Mouse (Mus musculus) WW6 (cell line): Measurements from ENCODE around the gene Celf3.

Source experiments
- DNase-seq: peaks from one replicate; pipeline ENCODE4 v3.0.0-alpha.2; 2013; ENCODE audit warnings: low read depth, low spot score

Celf3 gene

GRCm38 (mm10) chr3:94477981-94478422, at the start of gene Celf3:
Gene Celf3, plus strand, starts transcription at chr3:94478295.
- DNase-seq: no peak

GRCm38 (mm10) chr3:94430980-94431379, 47.1 kb upstream of the Celf3 start:
- no peak for DNase-seq

DNA sequence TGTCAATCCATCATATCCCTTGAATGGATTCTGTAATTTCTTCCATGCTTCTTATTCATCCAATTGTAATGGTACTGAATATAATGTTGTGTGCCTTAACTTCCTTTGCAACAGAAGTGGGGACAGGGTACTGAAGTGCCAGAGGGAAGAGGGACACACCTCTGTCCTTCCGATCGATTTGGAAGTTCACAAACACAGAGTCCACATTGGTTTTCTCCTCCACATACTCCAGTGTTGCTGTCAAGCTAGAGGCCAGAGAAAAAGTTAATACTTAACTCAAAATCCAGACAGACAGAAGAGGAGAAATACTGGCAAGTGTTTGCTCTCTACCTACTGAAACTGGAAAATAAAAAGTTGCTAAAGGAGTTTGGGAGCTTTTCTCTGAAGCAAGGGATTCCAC, 43.8 kb upstream of the Celf3 start:
- DNase-seq: no peak

- no peak for DNase-seq
Measured at GRCm38 (mm10) chr3:94436420-94436819, 41.7 kb upstream of the Celf3 start.

DNA sequence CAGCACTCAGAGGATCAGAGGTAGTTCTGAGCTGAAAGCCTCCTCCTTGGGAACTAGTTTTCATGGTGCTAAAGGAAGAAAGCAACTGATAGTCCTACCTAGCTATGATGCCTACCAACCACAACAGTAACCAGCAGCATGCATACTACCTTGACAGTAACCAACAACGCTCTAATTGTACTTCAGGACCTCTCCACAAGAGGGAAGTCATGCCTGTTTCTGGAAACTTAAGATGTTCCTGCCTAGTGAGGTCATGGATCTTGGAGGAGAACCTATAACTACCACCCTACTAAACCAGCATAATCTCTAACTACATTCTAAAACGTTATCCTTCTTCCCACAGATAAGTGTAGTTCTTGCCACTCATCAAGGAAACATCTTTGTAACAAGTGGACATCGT, 36.9 kb upstream of the Celf3 start:
- DNase-seq: no peak

DNA sequence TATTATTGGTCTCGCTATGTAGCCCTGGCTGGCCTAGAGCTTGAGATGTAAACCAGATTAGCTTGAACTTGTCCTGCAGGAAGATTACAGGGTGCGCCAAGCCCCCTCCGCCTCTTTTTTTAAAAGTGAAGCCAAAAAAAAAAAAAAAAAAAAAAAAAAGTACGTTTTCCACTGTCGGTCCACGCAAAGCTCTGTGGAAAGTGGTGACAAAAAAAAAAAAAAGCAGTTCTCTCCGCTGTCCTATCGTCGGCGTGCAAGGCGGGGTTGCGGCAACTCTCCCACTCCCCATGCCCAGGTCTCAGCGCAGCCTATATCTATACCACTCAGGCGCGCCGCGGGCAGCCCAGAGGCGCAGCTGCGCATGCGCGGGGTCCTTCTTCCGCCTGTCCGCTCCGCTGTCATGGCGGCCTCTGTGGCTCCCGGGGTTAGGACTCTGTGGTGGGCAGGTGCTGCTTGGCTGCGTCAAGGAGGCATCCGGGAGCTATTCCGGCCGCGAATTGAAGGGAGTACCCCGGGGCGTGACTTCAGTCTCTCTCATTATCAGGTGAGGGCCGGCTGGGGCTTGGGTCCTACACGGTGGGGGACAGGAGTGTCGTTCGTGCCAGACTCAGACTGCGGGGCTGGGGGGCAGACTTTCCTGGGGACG, 35.0 kb upstream of the Celf3 start, which contains the start of gene Mrpl9:
Gene Mrpl9, plus strand, starts transcription at position 368 of the 646 bp plus-strand sequence.
- DNase-seq: peak; percentile 86

- DNase-seq: no peak
Measured at GRCm38 (mm10) chr3:94443597-94443964, 34.5 kb upstream of the Celf3 start, which contains the start of gene Oaz3. Gene Oaz3, minus strand, starts transcription at chr3:94443915.

DNA sequence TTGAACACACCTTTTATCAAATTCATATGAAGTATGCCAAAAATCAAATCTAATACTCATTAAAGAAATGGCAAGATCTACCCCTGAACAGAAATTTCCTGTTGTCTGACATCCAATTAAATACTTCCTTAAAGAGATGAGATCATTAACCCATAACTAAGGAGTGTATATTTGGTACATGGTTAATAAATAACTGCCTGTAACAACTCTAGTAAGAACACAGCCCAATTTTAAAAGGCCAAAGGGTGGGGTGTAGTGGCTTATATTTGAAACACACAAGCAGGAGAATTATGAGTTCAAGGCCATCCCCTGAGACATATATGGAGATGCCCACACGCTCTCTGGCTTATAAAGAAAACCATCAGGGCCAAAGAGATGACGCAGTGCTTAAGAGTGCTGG, 28.7 kb upstream of the Celf3 start:
- no peak for DNase-seq

- DNase-seq: peak; percentile 75
Measured at GRCm38 (mm10) chr3:94456529-94457000, 21.5 kb upstream of the Celf3 start.

GRCm38 (mm10) chr3:94457055-94457454, 21.0 kb upstream of the Celf3 start:
- no peak for DNase-seq

GRCm38 (mm10) chr3:94459834-94460233, 18.3 kb upstream of the Celf3 start:
- DNase-seq: no peak

DNA sequence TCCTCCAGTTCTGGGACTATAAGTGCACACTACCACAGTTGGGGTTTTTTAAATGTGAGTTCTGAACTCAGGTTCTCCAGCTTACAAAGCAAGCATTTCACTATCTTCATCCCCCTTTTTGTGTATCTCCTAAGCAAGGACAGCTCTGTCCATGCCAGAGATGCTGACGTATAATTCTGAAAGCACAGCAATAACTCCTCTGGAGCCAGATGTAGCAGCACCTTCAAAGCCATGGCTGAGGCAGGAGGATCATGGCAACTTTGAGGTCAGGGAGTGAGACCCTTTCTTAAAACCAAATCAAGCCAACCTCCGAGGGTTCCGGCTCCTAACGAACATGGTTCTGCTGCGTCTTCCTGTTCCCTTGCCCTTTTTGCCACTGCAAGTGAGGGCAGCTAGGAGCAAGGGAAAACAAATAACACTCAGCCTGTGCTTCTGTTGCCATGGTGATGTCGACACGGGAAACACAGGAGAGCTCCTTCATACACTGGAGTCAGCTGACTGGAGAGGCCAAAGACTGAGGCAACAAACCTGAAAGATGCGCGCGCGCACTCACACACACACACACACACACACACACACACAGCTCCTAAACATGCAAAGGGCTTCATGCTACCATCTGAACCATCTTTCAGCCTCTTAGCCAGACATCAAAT, 14.0 kb upstream of the Celf3 start:
- DNase-seq: no peak

DNA sequence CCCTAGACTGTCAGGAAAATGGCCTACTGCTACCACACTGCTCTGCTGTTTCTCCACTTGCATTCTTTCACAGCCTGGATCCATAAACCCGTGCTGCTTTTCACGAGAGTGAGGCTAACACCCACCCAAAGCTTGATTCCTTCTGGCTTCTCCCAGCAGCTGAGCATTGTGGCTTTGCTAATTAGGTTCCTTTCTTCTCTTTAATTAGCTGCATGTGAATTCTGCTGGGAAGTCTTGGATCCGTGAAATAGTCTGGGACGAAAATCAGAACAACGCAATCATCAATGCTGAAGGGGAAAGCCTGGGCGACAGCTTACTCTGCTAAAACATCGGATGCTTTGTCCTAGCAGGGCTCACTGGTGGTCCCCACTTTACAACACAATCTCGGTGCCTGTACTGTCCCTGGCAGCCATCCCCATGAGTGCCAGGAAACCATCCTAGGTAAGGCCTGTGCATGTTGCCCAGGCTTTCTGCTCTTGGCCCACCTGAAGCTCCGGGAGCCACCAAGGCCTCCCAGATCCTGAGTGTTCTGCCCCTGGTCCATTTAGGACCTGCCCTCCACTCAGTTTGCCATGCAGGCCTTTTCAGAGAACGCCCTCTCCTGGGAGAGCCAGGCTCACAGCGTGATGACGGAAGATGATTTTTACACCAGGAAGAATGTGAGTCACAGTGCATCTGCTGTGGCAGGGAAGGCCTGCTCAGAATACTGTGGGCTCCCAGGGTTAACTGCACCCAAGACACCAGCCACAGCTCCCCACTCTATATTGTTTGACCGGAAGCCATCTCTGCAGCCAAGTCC, 12.3 kb upstream of the Celf3 start:
- no peak for DNase-seq

GRCm38 (mm10) chr3:94468931-94469330, 9.2 kb upstream of the Celf3 start:
- DNase-seq: no peak

GRCm38 (mm10) chr3:94472447-94473114, 5.5 kb upstream of the Celf3 start:
- DNase-seq: no peak

- DNase-seq: no peak
Measured at GRCm38 (mm10) chr3:94473115-94473505, 5.0 kb upstream of the Celf3 start.

DNA sequence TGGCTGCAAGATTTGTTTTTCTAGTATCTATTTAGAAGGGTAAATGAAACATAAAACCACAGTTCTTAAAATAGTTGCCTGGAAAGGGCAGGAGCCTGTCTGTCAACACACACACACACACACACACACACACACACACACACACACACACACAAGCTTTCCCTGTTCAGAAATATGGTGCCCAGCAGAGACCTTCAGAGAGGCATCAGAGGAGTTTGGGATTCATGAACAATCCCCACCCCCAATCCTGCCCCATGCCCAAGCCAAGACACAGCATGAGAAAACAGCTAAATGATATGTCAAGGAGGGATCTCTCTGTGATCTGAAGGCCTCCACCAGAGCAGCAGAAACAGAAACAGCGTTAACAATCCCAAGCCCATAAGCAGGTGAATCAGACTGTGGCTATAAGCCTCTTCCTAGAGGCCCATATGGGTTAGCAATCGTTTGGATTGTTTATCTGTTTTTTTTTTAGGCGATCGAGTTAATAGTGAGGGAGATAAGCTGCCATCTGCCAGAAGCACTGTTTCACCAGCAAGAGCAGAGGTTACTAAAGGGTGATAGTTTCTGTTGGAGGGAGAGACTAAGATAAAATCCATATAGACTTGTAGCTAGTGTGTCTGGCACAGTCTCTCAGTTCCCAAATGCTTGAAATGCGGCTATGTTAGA, 4.4 kb upstream of the Celf3 start:
- DNase-seq: no peak

GRCm38 (mm10) chr3:94476301-94477035, 1.6 kb upstream of the Celf3 start:
- DNase-seq: no peak

GRCm38 (mm10) chr3:94477444-94477843, 651 bp upstream of the Celf3 start:
- DNase-seq: no peak

DNA sequence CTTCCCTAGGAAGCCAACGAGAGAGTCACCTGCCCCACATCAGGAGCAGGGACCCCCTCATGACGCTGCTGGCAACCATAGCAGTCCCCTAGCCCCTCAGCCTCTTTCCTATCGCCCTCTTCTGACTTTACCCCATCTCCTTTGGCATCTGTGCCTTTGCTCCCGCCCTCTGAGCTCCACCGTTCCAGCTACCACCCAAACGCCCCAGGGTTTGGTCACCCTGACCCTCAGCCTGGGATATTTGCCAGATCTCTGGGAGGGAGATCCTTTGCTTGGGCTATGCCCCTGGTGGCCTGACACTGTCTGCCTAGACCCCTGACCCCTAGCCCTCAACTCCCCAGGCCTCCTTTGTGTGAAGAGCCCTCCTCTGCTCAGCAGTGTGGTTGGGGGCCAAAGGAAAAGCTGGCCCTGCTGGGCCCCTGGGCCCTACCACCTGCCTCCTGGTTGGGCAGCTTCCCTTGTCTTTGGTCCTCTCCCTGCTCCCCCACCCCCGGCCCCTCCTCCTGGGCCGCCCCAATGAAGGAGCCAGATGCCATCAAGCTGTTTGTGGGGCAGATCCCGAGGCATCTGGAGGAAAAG, 585 bp downstream of the Celf3 start:
- no peak for DNase-seq
